Mouse (Mus musculus) hindbrain, embryonic 11.5 days (tissue): ENCODE results near the gene Klf7. TPM values are rescaled to one million over a fixed set of nuclear protein-coding genes. Genes with fewer than 3 reads are reported as not detected.

ENCODE experiments used
- ATAC-seq: fragments of 200-750 bp; cut with Nextera tagmentation; 2 replicates; pipeline ENCODE4 v1.8.0; 2017; ENCODE audit warnings: mild to moderate bottlenecking, moderate TSS enrichment, moderate library complexity; ENCODE audit not compliant: low FRiP score
- DNase-seq: peaks from one replicate; pipeline ENCODE4 v3.0.0-alpha.2; 2015; ENCODE audit warnings: low spot score
- H3K27ac ChIP-seq: fragments of 300-500 bp; sonication (generic); 2 replicates; pipeline ENCODE4 v1.5.1; 2014; ENCODE audit warnings: mild to moderate bottlenecking, low read depth, low read length
- H3K27me3 ChIP-seq: fragments of 300-500 bp; sonication (generic); 2 replicates; pipeline ENCODE4 v1.6.1; 2014; ENCODE audit warnings: mild to moderate bottlenecking, low read length, moderate library complexity, mixed read lengths; ENCODE audit not compliant: control insufficient read depth, insufficient read depth
- H3K36me3 ChIP-seq: fragments of 300-500 bp; sonication (generic); 2 replicates; pipeline ENCODE4 v1.6.1; 2014; ENCODE audit warnings: mild to moderate bottlenecking, low read length, moderate library complexity, mixed read lengths; ENCODE audit not compliant: control insufficient read depth, insufficient read depth
- H3K4me1 ChIP-seq: fragments of 300-500 bp; sonication (generic); replicated peaks from 2 replicates; pipeline ENCODE4 v1.6.1; 2014; ENCODE audit warnings: low read length, mixed read lengths; ENCODE audit not compliant: control insufficient read depth, insufficient read depth
- H3K4me2 ChIP-seq: fragments of 300-500 bp; sonication (generic); replicated peaks from 2 replicates; pipeline ENCODE4 v1.6.1; 2014; ENCODE audit warnings: mild to moderate bottlenecking, low read depth, low read length
- H3K4me3 ChIP-seq: fragments of 300-500 bp; sonication (generic); 2 replicates; pipeline ENCODE4 v1.5.1; 2014; ENCODE audit warnings: low read depth, low read length
- H3K9ac ChIP-seq: fragments of 300-500 bp; sonication (generic); 2 replicates; pipeline ENCODE4 v1.6.1; 2014; ENCODE audit warnings: low read depth, low read length
- H3K9me3 ChIP-seq: fragments of 300-500 bp; sonication (generic); 2 replicates; pipeline ENCODE4 v1.6.1; 2016; ENCODE audit warnings: low read length; ENCODE audit not compliant: control insufficient read depth
- WGBS: fragments of 180-500 bp; shearing (Covaris S2); extraction: QIAGEN DNeasy Blood & Tissue Kit; methylation state at CpG from one replicate; pipeline ENCODE4 v1.1.7; 2014; 5-methylcytosine and 5-hydroxymethylcytosine counted together
- polyA plus RNA-seq: library from polyadenylated mRNA; unstranded; fragments of >200 nt; fragmentation: Nextera tagmentation; extraction: Ambion mirVana; gene quantifications from 2 replicates; pipeline ENCODE4 v1.2.1, GENCODE M21; 2014

Gene Klf7
- polyA plus RNA-seq = 31.4 and 33.6 TPM in 2 replicates

DNA sequence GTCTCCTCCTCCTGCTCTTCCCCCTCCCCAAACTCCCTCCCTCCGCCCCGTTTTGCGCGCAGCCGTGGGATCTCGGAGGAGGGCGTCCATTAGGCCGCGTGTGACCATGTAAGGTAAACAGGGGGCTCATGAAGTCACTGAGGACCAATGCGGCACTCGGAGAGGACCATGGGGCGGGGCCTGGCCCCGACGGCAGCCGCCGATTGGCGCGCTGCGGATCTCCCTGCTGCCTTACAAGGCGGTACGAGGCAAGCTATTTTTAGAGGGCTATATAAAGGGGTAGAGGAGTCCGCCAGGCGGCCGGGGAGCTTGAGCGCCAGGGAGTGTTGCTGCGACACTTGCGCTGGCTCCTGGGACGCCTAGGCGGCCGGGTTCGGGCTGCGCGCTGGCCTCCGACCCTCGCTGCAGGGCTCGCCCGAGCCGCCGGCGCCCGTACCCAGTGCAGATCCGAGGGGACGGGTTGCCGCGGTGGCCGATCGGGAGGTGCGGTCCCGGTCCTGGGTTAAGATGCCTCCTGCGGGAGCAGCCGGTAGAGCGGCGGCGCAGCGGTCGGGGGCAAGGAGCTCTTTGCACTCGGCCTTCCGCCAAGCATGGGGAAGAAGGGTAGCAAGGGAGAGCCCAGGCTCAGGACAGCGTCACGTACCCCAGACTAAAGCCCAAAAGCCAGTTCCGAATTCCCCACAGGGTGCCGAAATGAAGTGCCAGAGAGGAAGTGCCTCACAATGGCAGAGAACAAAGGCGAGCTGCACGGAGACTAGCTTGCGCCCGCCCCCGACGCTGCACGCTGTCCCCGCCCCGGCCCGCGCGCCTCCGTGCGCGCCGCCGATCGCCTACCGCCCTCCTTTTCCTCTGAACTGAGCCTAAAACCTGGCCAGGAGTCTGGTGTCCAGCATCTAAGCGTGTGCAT is at the start of gene Klf7:
Gene Klf7, minus strand, starts transcription at position 724 of the 907 bp plus-strand sequence.
- ATAC-seq (peak; percentile 98), DNase-seq (peak; percentile 95)
- Histone ChIP-seq H3K27me3 (no peaks in the 10 kb centered on the region), H3K4me2 (peak within 1 kb of the TSS; percentile 69), H3K36me3 (no peaks in the 10 kb centered on the region), H3K9ac (peak within 1 kb of the TSS; percentile 99), H3K27ac (peak within 1 kb of the TSS; percentile 100), H3K9me3 (no peaks in the 10 kb centered on the region), H3K4me1 (no peaks in the 10 kb centered on the region; the same call in 1 of the 2 replicates), H3K4me3 (peak within 1 kb of the TSS; percentile 77)
- WGBS = under 1% methylated on average over 78 of the region's 82 CpGs

DNA sequence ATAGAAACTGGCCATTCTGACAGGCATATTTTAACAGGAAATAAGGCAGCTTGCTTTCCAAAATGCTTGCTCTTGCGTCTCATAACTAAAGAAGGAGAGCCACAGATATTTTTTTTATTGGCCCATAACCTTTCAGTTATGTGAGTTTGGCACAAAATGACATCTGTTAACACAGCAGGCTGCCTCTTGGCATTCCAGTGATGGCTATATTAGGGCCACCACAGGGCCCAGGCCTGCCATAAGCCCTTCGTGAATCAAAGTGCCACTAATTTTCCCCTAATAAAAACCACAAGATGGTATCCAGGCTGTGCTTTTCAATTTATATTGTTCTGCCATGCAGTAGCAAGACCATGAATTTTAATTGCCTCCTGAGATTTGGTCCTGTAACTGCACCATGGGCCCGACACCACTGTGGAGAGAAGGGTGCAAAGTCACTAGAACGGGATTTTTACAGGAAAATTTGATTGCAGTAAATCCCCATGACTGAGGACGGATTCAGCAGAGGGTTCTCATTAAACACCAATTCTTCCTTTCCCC is 42.5 kb upstream of the Klf7 start:
- Histone ChIP-seq H3K27me3 (no peaks in the 10 kb centered on the region), H3K9ac (no peak overlapping the region), H3K4me2 (no peak overlapping the region), H3K27ac (no peak overlapping the region), H3K4me1 (no peaks in the 10 kb centered on the region), H3K36me3 (no peaks in the 10 kb centered on the region), H3K4me3 (no peak overlapping the region), H3K9me3 (no peaks in the 10 kb centered on the region)
- no peak for DNase-seq
- ATAC-seq = no peak
- WGBS = 78% methylated on average over 5 of the region's 5 CpGs

DNA sequence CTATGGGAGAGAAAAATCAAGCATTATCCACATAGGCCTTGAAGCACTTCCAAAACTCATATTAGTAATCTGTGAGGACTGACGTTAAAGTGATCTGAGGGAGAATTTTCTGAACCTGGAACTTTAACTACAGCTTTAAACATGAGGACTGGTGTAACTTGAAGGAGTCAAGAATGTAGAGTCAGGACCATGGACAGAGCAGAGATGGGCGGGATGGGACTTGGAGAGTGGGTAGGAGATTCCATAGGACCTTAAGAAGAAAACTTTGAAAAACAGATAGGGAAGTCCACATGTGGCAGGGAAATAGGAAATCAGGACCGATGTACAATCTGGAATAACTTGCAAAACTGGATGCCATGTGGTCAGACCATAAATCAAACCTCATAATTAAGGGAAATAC is 36.7 kb upstream of the Klf7 start:
- Histone ChIP-seq H3K27me3 (no peaks in the 10 kb centered on the region), H3K4me1 (no peaks in the 10 kb centered on the region), H3K4me3 (no peak overlapping the region), H3K27ac (no peak overlapping the region), H3K36me3 (no peaks in the 10 kb centered on the region), H3K4me2 (no peak overlapping the region), H3K9ac (no peak overlapping the region), H3K9me3 (no peaks in the 10 kb centered on the region)
- DNase-seq (peak; percentile 58), ATAC-seq (no peak)
- 50% methylated on average over 3 of the region's 3 CpGs for WGBS

DNA sequence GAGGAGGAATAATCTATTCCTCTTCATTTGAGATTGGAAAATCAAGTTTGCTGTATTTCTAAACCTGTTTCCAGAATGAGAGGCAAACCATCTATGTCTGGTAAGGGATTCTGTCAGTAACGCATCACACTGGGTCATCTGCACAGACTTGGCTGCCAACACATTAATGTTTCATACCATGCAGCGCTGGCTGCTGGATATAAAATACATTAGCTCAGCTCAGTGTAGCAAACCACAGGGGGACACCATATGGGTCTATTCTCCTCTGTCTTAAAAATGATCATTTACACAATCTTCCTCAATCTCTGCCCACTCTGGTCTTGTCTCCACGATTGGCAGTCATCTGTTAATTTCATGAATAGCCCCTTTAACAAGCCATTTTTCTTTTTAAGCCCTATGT is 27.1 kb upstream of the Klf7 start:
- H3K4me1 ChIP-seq = no peaks in the 10 kb centered on the region
- no peak overlapping the region for H3K4me3 ChIP-seq
- H3K9ac ChIP-seq = no peak overlapping the region
- H3K4me2 ChIP-seq = no peak overlapping the region
- ATAC-seq (no peak), DNase-seq (no peak)
- no peaks in the 10 kb centered on the region for H3K27me3 ChIP-seq
- H3K27ac ChIP-seq = no peak overlapping the region
- WGBS = 88% methylated on average over 3 of the region's 3 CpGs
- no peaks in the 10 kb centered on the region for H3K9me3 ChIP-seq
- no peaks in the 10 kb centered on the region for H3K36me3 ChIP-seq

DNA sequence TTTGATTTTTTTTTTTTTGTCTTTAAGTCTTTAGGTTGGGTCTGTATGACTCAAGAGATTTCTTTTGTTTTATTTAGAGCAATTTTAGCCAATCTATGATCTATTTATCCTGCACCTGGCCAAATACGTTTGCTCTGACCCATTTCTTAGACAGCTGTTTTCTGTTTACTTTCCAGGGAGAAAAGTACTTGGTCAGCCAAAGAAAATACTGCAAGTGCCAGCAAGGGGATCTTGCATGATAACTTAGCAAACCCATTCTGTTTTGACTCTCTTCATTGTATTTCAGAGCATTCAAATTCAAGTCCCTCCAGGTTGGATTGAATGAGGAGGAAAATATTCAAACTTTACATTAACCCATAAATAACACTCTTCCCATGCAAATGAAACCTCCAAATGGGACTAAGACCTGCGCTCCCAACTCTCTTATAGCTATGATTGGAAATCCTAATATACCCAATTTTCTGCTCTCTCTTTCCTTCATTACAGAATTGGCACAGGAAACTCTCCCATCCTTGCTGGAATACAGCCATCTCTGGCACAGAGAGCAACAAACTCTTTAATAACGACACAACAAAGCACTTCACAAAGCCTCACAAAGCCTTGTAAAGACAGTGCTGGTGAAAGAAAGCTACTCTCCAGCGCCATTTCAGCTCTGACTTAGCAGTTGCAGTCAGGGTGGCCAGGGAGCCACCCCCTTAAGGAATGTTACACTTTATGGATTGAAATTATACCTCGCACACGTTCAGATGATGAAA is 20.8 kb upstream of the Klf7 start:
- H3K4me3 ChIP-seq = no peak overlapping the region
- DNase-seq (no peak), ATAC-seq (no peak)
- 65% methylated on average over 6 of the region's 6 CpGs for WGBS
- no peaks in the 10 kb centered on the region for H3K9me3 ChIP-seq
- no peaks in the 10 kb centered on the region for H3K4me1 ChIP-seq
- no peak overlapping the region for H3K4me2 ChIP-seq
- H3K27me3 ChIP-seq = no peaks in the 10 kb centered on the region
- H3K27ac ChIP-seq = no peak overlapping the region
- H3K36me3 ChIP-seq = no peaks in the 10 kb centered on the region
- H3K9ac ChIP-seq = no peak overlapping the region

DNA sequence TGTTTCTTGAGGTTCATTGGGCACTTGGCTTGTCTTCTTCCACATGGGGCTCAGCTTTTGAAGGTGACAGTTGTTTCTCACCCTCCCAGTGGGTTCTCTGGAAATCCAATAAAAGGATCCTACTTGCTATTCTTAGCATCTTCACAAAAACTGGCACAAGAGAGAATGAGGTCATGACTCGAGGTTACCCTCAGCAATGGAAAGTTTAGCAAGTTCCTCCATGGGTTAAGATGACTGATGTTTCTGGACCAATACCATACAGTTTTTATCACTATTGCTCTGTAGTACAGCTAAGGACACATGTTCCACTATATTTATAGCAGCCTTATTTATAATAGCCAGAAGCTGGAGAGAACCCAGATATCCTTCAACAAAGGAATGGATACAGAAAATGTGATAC is 12.4 kb upstream of the Klf7 start:
- ATAC-seq = no peak
- no peak overlapping the region for H3K4me2 ChIP-seq
- no peak overlapping the region for H3K27ac ChIP-seq
- no peaks in the 10 kb centered on the region for H3K4me1 ChIP-seq
- H3K36me3 ChIP-seq = no peaks in the 10 kb centered on the region
- DNase-seq = no peak
- H3K9me3 ChIP-seq = no peaks in the 10 kb centered on the region
- no peak overlapping the region for H3K9ac ChIP-seq
- 77% methylated on average over 1 of the region's 1 CpGs for WGBS
- no peaks in the 10 kb centered on the region for H3K27me3 ChIP-seq
- no peak overlapping the region for H3K4me3 ChIP-seq

DNA sequence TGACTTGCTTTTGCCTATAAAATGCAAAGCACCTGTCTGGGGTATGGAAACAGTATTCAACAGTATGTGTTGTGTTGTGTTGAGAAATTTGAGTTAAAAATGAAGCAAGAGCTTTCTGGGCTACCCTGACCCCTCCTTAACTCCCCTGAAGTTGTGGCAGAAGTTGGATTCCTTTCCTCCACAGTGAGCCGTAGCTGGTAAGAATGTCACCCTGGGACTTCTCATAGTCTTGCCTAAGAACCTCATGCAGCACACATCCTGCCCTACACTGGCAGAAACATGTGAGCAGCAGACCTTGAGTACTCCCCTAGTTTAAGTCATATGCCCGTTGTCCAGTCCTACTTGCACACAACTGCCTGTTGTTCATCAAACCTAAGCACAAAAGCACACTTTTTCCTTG is 4.7 kb upstream of the Klf7 start:
- H3K9me3 ChIP-seq = no peaks in the 10 kb centered on the region
- H3K27me3 ChIP-seq = no peaks in the 10 kb centered on the region
- H3K4me3 ChIP-seq = no peak overlapping the region
- no peak overlapping the region for H3K27ac ChIP-seq
- no peak for ATAC-seq
- DNase-seq = no peak
- no peaks in the 10 kb centered on the region for H3K4me1 ChIP-seq
- H3K4me2 ChIP-seq = no peak overlapping the region
- 76% methylated on average over 2 of the region's 2 CpGs for WGBS
- H3K9ac ChIP-seq = no peak overlapping the region
- H3K36me3 ChIP-seq = no peaks in the 10 kb centered on the region

DNA sequence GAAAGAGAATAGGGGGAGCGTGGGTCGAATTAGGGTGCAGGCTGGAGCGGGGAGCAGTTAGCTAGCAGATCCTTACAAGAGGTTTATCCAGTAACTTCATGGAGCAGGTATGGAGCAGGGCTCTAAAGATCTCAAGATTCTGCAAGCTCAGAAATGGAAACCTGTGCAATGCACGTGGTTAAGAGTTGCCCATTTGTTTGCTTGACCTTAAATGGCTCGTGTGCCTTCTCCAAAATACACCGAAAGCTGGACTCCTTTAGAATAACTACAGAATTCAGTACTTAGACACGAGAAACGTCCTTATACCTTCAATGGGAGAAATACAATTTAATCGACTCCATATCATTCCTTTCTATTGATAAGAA is 366 bp upstream of the Klf7 start:
- Histone ChIP-seq H3K36me3 (no peaks in the 10 kb centered on the region), H3K4me3 (peak overlapping the region; percentile 77), H3K9me3 (no peaks in the 10 kb centered on the region), H3K4me2 (peak overlapping the region; percentile 68), H3K27me3 (no peaks in the 10 kb centered on the region), H3K9ac (peak overlapping the region; percentile 99), H3K27ac (peak overlapping the region; percentile 100), H3K4me1 (no peaks in the 10 kb centered on the region)
- ATAC-seq = no peak
- WGBS = 26% methylated on average over 9 of the region's 9 CpGs
- DNase-seq = no peak
